Mouse (Mus musculus): ENCODE data around the gene Nudcd3. TPM values are rescaled to one million over a fixed set of nuclear protein-coding genes. Genes with fewer than 3 reads are reported as not detected.

Gene Nudcd3
- polyA plus RNA-seq, 1 experiment from 2014 or later = 31.5 TPM

DNA sequence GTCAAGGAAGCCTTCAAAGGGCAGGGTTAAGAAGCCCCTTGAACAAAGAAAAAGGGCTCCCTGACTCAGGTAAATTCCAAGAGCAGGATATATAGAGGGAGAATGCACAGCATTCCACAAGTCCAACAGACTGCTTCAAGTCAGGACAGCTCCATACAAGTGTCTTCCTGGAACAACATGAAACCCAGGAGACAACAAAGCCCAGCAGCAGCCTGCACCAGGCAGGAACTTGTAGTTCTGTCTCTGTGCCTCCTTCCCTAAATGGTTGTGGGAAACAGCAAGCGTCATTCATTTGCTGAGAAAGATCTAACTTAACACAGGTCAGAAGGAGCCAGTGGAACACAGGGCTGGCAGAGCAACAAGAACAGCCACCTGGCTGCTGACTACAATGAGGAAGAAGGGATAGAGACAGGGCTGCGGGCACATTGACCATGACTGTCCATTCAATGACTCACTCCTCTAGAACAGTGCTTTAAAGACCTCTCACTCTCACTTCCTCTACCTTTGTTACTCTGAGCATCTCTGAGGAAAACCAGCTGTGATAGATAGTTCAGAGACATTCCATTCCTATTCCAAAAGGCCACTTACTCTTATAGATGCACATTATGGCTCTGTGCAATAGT is 31.1 kb downstream of the Nudcd3 start:
- no peak overlapping the region for H3K9ac ChIP-seq (ENCODE audit: low read depth, low read length)
- ATAC-seq (ENCODE audit: low read depth) (no peak), DNase-seq (ENCODE audit: low spot score) (peak; percentile 37)
- H3K36me3 ChIP-seq (ENCODE audit: control insufficient read depth, insufficient read depth, low read length) = no peaks in the 10 kb centered on the region
- no peaks in the 10 kb centered on the region for H3K9me3 ChIP-seq (ENCODE audit: control insufficient read depth, low read length)
- H3K4me1 ChIP-seq (ENCODE audit: control insufficient read depth, insufficient read depth, low read length) = no peaks in the 10 kb centered on the region
- no peaks in the 10 kb centered on the region for H3K27me3 ChIP-seq (replicated peaks; ENCODE audit: control insufficient read depth, insufficient read depth, low read length)
- H3K4me2 ChIP-seq (ENCODE audit: low read depth, low read length) = no peak overlapping the region
- H3K27ac ChIP-seq (replicated peaks; ENCODE audit: low read depth, low read length) = 0 out of 2 replicates have a peak overlapping the region, but pooled peaks have one; percentile 29
- WGBS = 80% methylated on average over 2 of the region's 2 CpGs
- no peak overlapping the region for H3K4me3 ChIP-seq (ENCODE audit: low read depth, low read length)

GRCm38 (mm10) chr11:6166351-6166750 is 33.9 kb downstream of the Nudcd3 start:
- 90% methylated on average over 12 of the region's 12 CpGs for WGBS
- no peak overlapping the region for H3K27ac ChIP-seq (replicated peaks; ENCODE audit: low read depth, low read length)
- no peaks in the 10 kb centered on the region for H3K27me3 ChIP-seq (replicated peaks; ENCODE audit: control insufficient read depth, insufficient read depth, low read length)
- DNase-seq (ENCODE audit: low spot score) (no peak), ATAC-seq (ENCODE audit: low read depth) (no peak)
- H3K9me3 ChIP-seq (ENCODE audit: control insufficient read depth, low read length) = no peaks in the 10 kb centered on the region
- H3K36me3 ChIP-seq (ENCODE audit: control insufficient read depth, insufficient read depth, low read length) = no peaks in the 10 kb centered on the region
- no peak overlapping the region for H3K9ac ChIP-seq (ENCODE audit: low read depth, low read length)
- no peak overlapping the region for H3K4me3 ChIP-seq (ENCODE audit: low read depth, low read length)
- no peaks in the 10 kb centered on the region; the same call in 1 of the 2 replicates for H3K4me1 ChIP-seq (ENCODE audit: control insufficient read depth, insufficient read depth, low read length)
- H3K4me2 ChIP-seq (ENCODE audit: low read depth, low read length) = no peak overlapping the region

DNA sequence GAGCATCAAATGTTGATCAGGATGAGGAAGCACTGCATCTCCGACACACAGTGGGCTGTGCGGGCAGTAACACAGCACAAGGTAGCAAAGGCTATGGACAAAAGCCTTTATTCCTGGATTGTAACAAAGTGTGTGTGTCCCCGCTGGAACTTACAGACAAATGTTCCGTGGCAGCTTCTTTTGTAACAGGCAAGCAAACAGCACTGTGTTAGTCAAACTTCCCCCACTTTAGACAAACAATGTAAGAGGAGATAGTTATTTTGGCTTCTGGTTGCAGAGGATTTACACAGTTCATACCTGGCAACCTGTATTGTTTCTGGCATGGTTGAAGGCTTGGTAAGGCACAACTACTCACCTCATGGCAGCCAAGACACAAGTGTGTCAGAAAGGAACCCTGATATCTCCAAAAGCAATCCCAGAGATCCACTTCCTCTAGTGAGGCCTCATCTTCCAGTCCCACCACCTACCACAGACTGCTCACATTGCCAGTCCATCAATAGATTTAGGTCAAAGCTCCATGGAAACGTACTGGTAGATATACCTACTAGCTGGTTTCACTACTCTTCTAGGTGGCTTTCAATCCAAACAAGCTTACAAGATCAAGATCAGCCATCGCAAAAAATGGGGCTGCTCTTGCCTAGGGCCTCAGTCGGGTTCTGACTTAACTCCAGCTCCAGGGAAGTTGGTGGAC is 34.7 kb downstream of the Nudcd3 start:
- Histone ChIP-seq H3K27ac (replicated peaks; ENCODE audit: low read depth, low read length) (no peak overlapping the region), H3K27me3 (replicated peaks; ENCODE audit: control insufficient read depth, insufficient read depth, low read length) (no peaks in the 10 kb centered on the region), H3K4me2 (ENCODE audit: low read depth, low read length) (no peak overlapping the region), H3K9me3 (ENCODE audit: control insufficient read depth, low read length) (no peaks in the 10 kb centered on the region), H3K4me3 (ENCODE audit: low read depth, low read length) (no peak overlapping the region), H3K36me3 (ENCODE audit: control insufficient read depth, insufficient read depth, low read length) (no peaks in the 10 kb centered on the region), H3K4me1 (ENCODE audit: control insufficient read depth, insufficient read depth, low read length) (peaks cover 3% of the 10 kb centered on the region; the same call in 1 of the 2 replicates), H3K9ac (ENCODE audit: low read depth, low read length) (no peak overlapping the region)
- DNase-seq (ENCODE audit: low spot score) = no peak
- no peak for ATAC-seq (ENCODE audit: low read depth)
- 92% methylated on average over 7 of the region's 7 CpGs for WGBS

DNA sequence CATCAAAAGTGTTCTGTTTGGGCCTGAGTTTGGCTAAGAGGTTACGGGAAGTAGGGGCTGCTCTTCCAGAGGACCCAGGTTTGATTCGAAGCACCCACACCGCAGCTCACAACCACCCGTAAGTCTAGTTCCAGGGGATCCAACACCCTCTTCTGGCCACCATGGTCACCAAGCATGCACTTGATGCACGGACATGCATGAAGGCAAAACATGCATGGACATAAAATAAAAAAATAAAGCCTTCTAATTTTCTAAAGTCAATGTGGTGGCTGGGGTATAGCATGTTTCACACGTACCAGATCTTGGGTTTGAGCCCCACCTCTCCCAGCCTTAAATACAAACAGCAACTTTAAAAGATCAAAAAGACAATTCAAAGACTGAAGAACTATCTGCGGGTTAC is 35.4 kb downstream of the Nudcd3 start:
- Histone ChIP-seq H3K4me3 (ENCODE audit: low read depth, low read length) (no peak overlapping the region), H3K36me3 (ENCODE audit: control insufficient read depth, insufficient read depth, low read length) (no peaks in the 10 kb centered on the region), H3K27me3 (replicated peaks; ENCODE audit: control insufficient read depth, insufficient read depth, low read length) (no peaks in the 10 kb centered on the region), H3K4me2 (ENCODE audit: low read depth, low read length) (no peak overlapping the region), H3K9ac (ENCODE audit: low read depth, low read length) (no peak overlapping the region), H3K4me1 (ENCODE audit: control insufficient read depth, insufficient read depth, low read length) (peaks cover 4% of the 10 kb centered on the region; the same call in 1 of the 2 replicates), H3K27ac (replicated peaks; ENCODE audit: low read depth, low read length) (no peak overlapping the region), H3K9me3 (ENCODE audit: control insufficient read depth, low read length) (no peaks in the 10 kb centered on the region)
- DNase-seq (ENCODE audit: low spot score) (no peak), ATAC-seq (ENCODE audit: low read depth) (no peak)
- 95% methylated on average over 7 of the region's 7 CpGs for WGBS

- Histone ChIP-seq H3K9ac (ENCODE audit: low read depth, low read length) (no peak overlapping the region), H3K27me3 (replicated peaks; ENCODE audit: control insufficient read depth, insufficient read depth, low read length) (no peaks in the 10 kb centered on the region), H3K36me3 (ENCODE audit: control insufficient read depth, insufficient read depth, low read length) (no peaks in the 10 kb centered on the region), H3K4me2 (ENCODE audit: low read depth, low read length) (no peak overlapping the region), H3K27ac (replicated peaks; ENCODE audit: low read depth, low read length) (no peak overlapping the region), H3K4me1 (ENCODE audit: control insufficient read depth, insufficient read depth, low read length) (peaks cover 4% of the 10 kb centered on the region; the same call in 1 of the 2 replicates), H3K9me3 (ENCODE audit: control insufficient read depth, low read length) (no peaks in the 10 kb centered on the region), H3K4me3 (ENCODE audit: low read depth, low read length) (no peak overlapping the region)
- WGBS = 93% methylated on average over 12 of the region's 12 CpGs
- no peak for DNase-seq (ENCODE audit: low spot score)
- no peak for ATAC-seq (ENCODE audit: low read depth)
Observed at GRCm38 (mm10) chr11:6163706-6164105, 36.5 kb downstream of the Nudcd3 start.

DNA sequence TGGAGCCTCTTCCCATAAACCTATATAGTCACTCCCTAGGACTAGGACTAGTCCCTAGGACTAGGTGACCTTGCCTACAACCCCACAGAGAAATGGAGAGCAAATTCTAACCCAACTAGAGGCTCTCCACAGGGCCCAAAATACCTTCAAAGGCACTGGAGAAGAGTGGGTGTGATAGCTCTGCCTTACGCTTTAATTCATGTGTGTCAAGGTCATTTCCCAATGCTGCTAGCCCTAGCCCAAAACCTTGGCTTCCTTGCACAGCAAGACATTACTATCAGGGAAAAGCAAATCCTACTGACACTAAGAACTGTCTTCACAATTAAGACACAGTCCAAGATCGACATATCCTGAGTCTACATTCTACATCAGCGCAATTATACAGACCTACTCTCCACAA is 37.2 kb downstream of the Nudcd3 start:
- Histone ChIP-seq H3K4me3 (ENCODE audit: low read depth, low read length) (no peak overlapping the region), H3K4me2 (ENCODE audit: low read depth, low read length) (no peak overlapping the region), H3K27ac (replicated peaks; ENCODE audit: low read depth, low read length) (no peak overlapping the region), H3K36me3 (ENCODE audit: control insufficient read depth, insufficient read depth, low read length) (no peaks in the 10 kb centered on the region), H3K4me1 (ENCODE audit: control insufficient read depth, insufficient read depth, low read length) (peaks cover 4% of the 10 kb centered on the region; the same call in 1 of the 2 replicates), H3K9ac (ENCODE audit: low read depth, low read length) (no peak overlapping the region), H3K27me3 (replicated peaks; ENCODE audit: control insufficient read depth, insufficient read depth, low read length) (no peaks in the 10 kb centered on the region), H3K9me3 (ENCODE audit: control insufficient read depth, low read length) (no peaks in the 10 kb centered on the region)
- 94% methylated on average over 3 of the region's 3 CpGs for WGBS
- DNase-seq (ENCODE audit: low spot score) (no peak), ATAC-seq (ENCODE audit: low read depth) (no peak)

DNA sequence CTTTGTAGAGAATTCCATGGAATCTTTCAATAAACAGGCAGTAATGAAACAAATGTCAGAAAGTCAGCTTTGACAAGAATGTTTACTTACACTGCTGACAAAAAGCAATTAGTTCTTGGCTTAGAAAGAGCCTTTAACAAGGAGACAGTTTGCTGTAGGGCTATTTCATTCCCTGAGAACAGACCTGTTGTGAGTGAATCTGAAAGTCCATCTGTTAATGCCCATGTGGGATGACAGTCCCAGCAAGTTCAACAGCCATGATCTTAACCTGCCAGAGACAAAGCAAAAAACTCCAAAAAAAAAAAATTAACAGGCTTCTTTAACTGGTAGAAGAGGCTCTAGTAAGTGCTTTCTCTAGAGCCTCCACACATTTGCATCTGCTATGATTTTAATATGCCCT is 38.7 kb downstream of the Nudcd3 start:
- ATAC-seq (ENCODE audit: low read depth) (no peak), DNase-seq (ENCODE audit: low spot score) (no peak)
- Histone ChIP-seq H3K27ac (replicated peaks; ENCODE audit: low read depth, low read length) (no peak overlapping the region), H3K9me3 (ENCODE audit: control insufficient read depth, low read length) (no peaks in the 10 kb centered on the region), H3K9ac (ENCODE audit: low read depth, low read length) (no peak overlapping the region), H3K36me3 (ENCODE audit: control insufficient read depth, insufficient read depth, low read length) (no peaks in the 10 kb centered on the region), H3K27me3 (replicated peaks; ENCODE audit: control insufficient read depth, insufficient read depth, low read length) (no peaks in the 10 kb centered on the region), H3K4me2 (ENCODE audit: low read depth, low read length) (no peak overlapping the region), H3K4me1 (ENCODE audit: control insufficient read depth, insufficient read depth, low read length) (peaks cover 4% of the 10 kb centered on the region; the same call in 1 of the 2 replicates), H3K4me3 (ENCODE audit: low read depth, low read length) (no peak overlapping the region)

GRCm38 (mm10) chr11:6160663-6161271 is 39.4 kb downstream of the Nudcd3 start:
- 81% methylated on average over 3 of the region's 3 CpGs for WGBS
- DNase-seq (ENCODE audit: low spot score) = no peak
- Histone ChIP-seq H3K4me3 (ENCODE audit: low read depth, low read length) (no peak overlapping the region), H3K9ac (ENCODE audit: low read depth, low read length) (no peak overlapping the region), H3K4me1 (ENCODE audit: control insufficient read depth, insufficient read depth, low read length) (peaks cover 4% of the 10 kb centered on the region; the same call in 1 of the 2 replicates), H3K9me3 (ENCODE audit: control insufficient read depth, low read length) (no peaks in the 10 kb centered on the region), H3K27me3 (replicated peaks; ENCODE audit: control insufficient read depth, insufficient read depth, low read length) (no peaks in the 10 kb centered on the region), H3K27ac (replicated peaks; ENCODE audit: low read depth, low read length) (no peak overlapping the region; the same call in 1 of the 2 replicates), H3K36me3 (ENCODE audit: control insufficient read depth, insufficient read depth, low read length) (no peaks in the 10 kb centered on the region), H3K4me2 (ENCODE audit: low read depth, low read length) (no peak overlapping the region)
- no peak for ATAC-seq (ENCODE audit: low read depth)

All from embryonic facial prominence, embryonic 14.5 days (tissue).